Mouse (Mus musculus) Patski (cell line): Measurements from ENCODE around the gene Gja1. TPM values are rescaled to one million over a fixed set of nuclear protein-coding genes. Genes with fewer than 3 reads are reported as not detected.
"Not testable (repeated sequence)": the region's sequence is repeated elsewhere in the genome, so short reads cannot be mapped to it uniquely, and the experiment has no call there.

Experiments
- ATAC-seq: fragments of 100-300 bp; one replicate; pipeline ENCODE4 v1.8.0; 2021
- CTCF ChIA-PET: fragments of 350-600 bp; sonication (Branson Sonifier 250); formaldehyde crosslinking; loops from one replicate; lab custom pipeline; 2022; ENCODE audit warnings: inconsistent platforms; lab: Charles Lee
- POLR2A ChIA-PET: fragments of 350-600 bp; sonication (Branson Sonifier 250); formaldehyde crosslinking; loops from one replicate; lab custom pipeline; 2022; ENCODE audit warnings: antibody characterized with exemption, inconsistent platforms; lab: Charles Lee
- DNase-seq: peaks from one replicate; pipeline ENCODE4 v3.0.0-alpha.2; 2011; ENCODE audit warnings: low read depth, low spot score
- H3K27me3 ChIP-seq: fragments of 371-371 bp; one replicate; pipeline ENCODE4 v1.5.1; 2021
- CTCF ChIP-seq: fragments of 100-300 bp; IDR thresholded peaks from one replicate; pipeline ENCODE4 v1.5.1; 2021
- in situ Hi-C: fragments of 300-500 bp; cut with MboI; formaldehyde crosslinking; loops from 3 replicates; pipeline ENCODE4 v1.11.1; 2018; ENCODE audit warnings: low pct_unique_long_range_greater_than_20kb, mixed read lengths
- polyA plus RNA-seq: library from polyadenylated mRNA; unstranded; gene quantifications from one replicate; pipeline ENCODE4 v1.2.3, GENCODE M21; 2021

The Gja1 gene
- polyA plus RNA-seq, 1 experiment from 2014 or later = 19.0 TPM

- no peaks in the 10 kb centered on the region for H3K27me3 ChIP-seq
- DNase-seq (no peak), ATAC-seq (peak; percentile 70)
- TF ChIP-seq CTCF = no peak
- CTCF ChIA-PET = interaction anchor here (0.7 to 0.9 kb wide), 2 partner anchors 45 to 180 kb away, joined by 3 read pairs; no protein-coding TSS in a partner anchor
- POLR2A ChIA-PET = no interaction called here
- in situ Hi-C loops = no loop called here
Observed at GRCm38 (mm10) chr10:56378648-56379254, 1.6 kb downstream of the Gja1 start.

DNA sequence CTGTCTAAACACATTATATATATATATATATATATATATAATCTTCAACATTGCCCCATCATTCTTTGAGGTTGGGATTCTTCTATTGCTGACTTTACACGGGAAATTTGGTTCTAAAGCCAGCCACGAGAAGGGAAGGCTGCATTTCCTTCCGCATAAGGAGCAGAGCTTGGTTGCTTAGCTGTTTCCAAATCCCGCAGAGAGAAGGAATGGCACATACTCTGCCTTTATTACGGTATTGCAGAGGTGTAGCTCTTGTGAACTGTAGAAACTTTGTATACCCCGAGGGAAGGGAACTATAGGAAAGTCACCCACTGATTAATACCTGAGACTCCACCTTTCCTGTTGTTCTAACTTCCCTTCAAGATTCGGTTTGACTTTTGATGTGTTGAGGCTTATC lies 2.6 kb downstream of the Gja1 start:
- no peak for ATAC-seq
- H3K27me3 ChIP-seq = no peaks in the 10 kb centered on the region
- TF ChIP-seq CTCF = no peak
- POLR2A ChIA-PET = interaction anchor here (0.7 kb wide), 1 partner anchor 472 kb away, joined by 3 read pairs; no protein-coding TSS in a partner anchor
- in situ Hi-C loops = loop anchor here (5.0 to 10.0 kb wide), 2 partner anchors 108 to 335 kb away; no protein-coding TSS in a partner anchor
- CTCF ChIA-PET = no interaction called here
- DNase-seq = no peak

GRCm38 (mm10) chr10:56385195-56386109 lies 8.3 kb downstream of the Gja1 start:
- ATAC-seq = no peak
- in situ Hi-C loops = loop anchor here (10.0 kb wide), 1 partner anchor 329 kb away; no protein-coding TSS in a partner anchor
- TF ChIP-seq CTCF = no peak
- ChIA-PET POLR2A (no interaction called here), CTCF (interaction anchor here (0.9 kb wide), 1 partner anchor 12 kb away, joined by 3 read pairs; no protein-coding TSS in a partner anchor)
- no peak for DNase-seq
- no peaks in the 10 kb centered on the region for H3K27me3 ChIP-seq

DNA sequence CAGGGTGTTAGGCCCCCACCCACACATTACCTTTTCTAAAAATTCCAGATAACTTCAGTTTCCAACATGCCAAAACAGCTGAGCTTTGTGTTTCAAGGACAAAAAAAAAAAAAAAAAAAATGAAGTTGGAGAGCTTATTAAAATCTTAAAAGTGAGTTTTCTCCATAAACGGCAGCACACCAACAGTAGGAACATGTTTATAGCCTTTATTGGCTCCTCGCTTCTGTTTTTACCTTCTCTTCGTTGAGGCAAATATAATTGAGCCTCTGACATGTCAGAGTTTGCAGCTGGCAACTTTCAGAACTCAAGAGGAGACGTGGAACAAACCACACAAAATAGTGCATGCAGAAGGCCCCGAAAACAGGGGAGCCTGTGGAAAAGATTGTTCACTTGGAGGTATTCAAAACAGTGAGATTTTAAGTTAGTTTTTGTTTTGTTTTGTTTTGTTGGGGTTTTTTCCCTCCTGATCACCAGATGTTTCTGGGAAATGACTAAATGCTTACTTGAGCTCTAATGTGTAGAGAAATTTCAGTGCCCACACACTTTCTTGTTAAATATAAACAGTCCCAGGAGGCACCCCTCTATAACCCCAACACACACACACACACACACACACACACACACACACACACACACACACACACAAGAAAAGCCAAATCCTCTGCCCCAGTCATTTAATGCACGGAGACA lies 16.1 kb downstream of the Gja1 start:
- DNase-seq (no peak), ATAC-seq (no peak)
- in situ Hi-C loops = no loop called here
- TF ChIP-seq CTCF = no peak
- no peaks in the 10 kb centered on the region for H3K27me3 ChIP-seq
- ChIA-PET CTCF (no interaction called here), POLR2A (no interaction called here)

DNA sequence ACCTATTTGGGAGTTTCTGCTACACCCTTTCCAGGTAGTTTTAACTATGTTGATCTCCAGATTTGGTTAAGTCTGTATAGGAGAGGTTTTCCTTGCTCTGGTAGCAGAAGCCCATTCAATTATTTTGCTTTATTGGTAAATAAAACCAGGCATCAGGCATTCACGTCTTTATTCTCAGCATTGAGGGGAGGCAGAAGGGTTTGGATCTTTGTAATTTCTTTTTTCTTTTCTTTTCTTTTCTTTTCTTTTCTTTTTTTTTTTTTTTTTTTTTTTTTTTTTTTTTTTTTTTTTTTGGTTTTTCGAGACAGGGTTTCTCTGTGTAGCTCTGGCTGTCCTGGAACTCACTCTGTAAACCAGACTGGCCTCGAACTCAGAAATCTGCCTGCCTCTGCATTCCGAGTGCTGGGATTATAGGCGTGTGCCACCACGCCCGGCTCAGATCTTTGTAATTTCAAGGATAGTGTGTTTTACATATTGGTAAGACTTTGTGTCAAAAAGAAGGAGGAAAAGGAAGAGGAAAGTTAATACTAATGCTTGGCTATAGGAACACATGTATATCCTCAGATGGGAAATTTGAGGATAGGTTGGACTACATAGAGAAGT lies 16.8 kb downstream of the Gja1 start:
- DNase-seq, ATAC-seq, CTCF ChIA-PET, in situ Hi-C loops, POLR2A ChIA-PET, H3K27me3 ChIP-seq: not testable (repeated sequence)

DNA sequence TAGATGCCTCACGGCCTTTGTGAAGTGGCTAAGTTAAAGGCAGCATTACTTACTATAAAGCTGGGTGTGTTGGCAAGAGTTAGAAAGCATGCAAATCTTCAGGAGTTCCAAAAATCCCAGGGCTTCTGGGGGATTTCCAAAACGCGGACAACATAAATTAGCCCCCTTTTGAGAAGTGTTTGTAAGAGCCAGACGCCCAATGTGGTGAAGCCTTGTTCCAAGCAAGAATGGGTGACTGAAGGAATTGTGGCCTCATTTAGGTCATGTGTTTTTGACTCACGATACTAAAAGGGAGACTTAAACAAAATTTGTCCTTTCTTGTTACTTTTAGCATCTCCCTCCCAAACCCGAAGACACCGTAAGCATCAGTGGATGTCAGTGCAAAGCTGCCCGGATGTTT lies 20.7 kb downstream of the Gja1 start:
- ChIA-PET CTCF (interaction anchor here (1.1 to 1.3 kb wide), 2 partner anchors 8 to 12 kb away, joined by 3 read pairs; no protein-coding TSS in a partner anchor), POLR2A (no interaction called here)
- TF ChIP-seq CTCF = no peak
- in situ Hi-C loops = no loop called here
- no peaks in the 10 kb centered on the region for H3K27me3 ChIP-seq
- ATAC-seq (no peak), DNase-seq (no peak)

- in situ Hi-C loops = no loop called here
- ATAC-seq (no peak), DNase-seq (no peak)
- TF ChIP-seq CTCF = no peak
- ChIA-PET CTCF (interaction anchor here (0.6 to 1.3 kb wide), 2 partner anchors 11 to 371 kb away, joined by 3 read pairs; no protein-coding TSS in a partner anchor), POLR2A (no interaction called here)
- no peaks in the 10 kb centered on the region for H3K27me3 ChIP-seq
Observed at GRCm38 (mm10) chr10:56398310-56398709, 21.2 kb downstream of the Gja1 start.

DNA sequence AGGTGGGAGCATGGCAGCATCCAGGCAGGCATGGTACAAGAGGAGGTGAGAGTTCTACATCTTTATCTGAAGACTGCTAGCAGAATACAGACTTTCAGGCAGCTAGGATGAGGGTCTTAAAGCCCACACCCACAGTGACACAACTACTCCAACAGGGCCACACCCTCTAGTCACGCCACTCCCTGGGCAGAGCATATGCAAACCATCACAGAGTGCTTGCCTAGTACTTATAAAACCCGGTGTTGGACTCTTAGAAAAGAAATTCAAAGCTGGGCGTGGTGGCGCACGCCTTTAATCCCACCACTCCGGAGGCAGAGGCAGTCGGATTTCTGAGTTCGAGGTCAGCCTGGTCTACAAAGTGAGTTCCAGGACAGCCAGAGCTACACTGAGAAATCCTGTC lies 24.3 kb downstream of the Gja1 start:
- ATAC-seq, in situ Hi-C loops, H3K27me3 ChIP-seq, POLR2A ChIA-PET, DNase-seq: not testable (repeated sequence)
- CTCF ChIA-PET = interaction anchor here (1.2 kb wide), 1 partner anchor 10 kb away, joined by 3 read pairs; no protein-coding TSS in a partner anchor

DNA sequence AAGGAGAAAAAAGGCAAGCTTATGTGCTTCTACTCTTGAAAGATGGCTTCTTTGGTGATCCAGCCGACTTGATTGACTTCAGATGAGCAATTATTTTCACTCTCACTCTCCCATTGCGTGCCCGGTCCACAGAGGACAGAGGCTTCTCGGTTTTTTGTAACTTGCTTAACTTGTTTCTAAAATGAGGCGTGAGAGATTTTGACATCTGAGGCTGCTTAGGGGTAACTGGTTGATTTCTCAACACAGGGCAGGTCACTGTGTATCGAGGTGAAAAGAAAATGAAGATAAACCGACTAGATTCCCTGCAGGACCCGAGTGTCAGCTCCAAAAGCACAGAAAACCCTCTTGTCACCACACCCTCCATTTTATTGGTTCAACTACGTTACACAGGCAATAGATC lies 28.8 kb downstream of the Gja1 start:
- CTCF ChIA-PET = interaction anchor here (1.0 kb wide), 2 partner anchors 9 to 54 kb away, joined by 3 read pairs; no protein-coding TSS in a partner anchor
- DNase-seq (no peak), ATAC-seq (no peak)
- no peaks in the 10 kb centered on the region for H3K27me3 ChIP-seq
- in situ Hi-C loops = no loop called here
- TF ChIP-seq CTCF = no peak
- POLR2A ChIA-PET = interaction anchor here (0.5 kb wide), 1 partner anchor 9 kb away, joined by 4 read pairs; no protein-coding TSS in a partner anchor
